Mouse (Mus musculus): ENCODE data around the gene Pnmt. TPM values are rescaled to one million over a fixed set of nuclear protein-coding genes. Genes with fewer than 3 reads are reported as not detected.
A peak's percentile ranks its signal among the peaks of the same experiment; 100 is the strongest.

The Pnmt gene
- polyA plus RNA-seq, 1 experiment from 2014 or later: 4.8 TPM

DNA sequence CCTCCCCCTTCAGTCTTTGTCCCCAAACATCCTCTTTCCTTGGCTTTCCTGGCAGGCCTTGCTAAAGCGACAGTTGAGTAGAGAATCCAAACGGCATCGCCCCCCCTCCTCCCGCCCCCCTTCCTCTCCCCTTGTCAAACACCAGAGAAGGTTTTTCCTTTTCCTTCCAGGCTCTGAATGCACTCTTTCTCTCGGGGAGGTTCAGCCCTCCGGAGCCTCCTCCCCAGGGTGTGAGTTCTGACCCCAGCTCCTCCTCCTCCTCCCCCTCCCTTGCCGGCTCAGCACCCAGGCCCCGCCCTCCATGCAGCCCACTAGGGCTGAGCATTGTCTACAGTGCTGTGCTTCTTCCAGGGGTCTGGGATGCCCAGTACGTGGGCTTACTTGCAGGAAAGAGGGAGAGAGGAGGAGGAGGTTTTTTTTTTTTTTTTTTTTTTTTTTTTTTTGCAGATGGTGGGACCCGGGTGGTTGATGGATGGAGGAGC is 23.1 kb downstream of the Pnmt start:
- no peaks in the 10 kb centered on the region for H3K9me3 ChIP-seq (replicated peaks; ENCODE audit: control insufficient read depth, low read length)
- 4% methylated on average over 10 of the region's 10 CpGs for WGBS (ENCODE audit: insufficient replicate concordance)
- H3K36me3 ChIP-seq (ENCODE audit: control insufficient read depth, insufficient read depth, low read length): no peaks in the 10 kb centered on the region
- no peaks in the 10 kb centered on the region for H3K27me3 ChIP-seq (ENCODE audit: control insufficient read depth, insufficient read depth, low read length)
- H3K4me1 ChIP-seq (ENCODE audit: control insufficient read depth, insufficient read depth, low read length): peaks cover 33% of the 10 kb centered on the region
- ATAC-seq (replicated peaks; ENCODE audit: insufficient number of reproducible peaks, low FRiP score, low TSS enrichment): 0 out of 2 replicates have a peak, but pooled peaks have one; percentile 31
- H3K4me3 ChIP-seq (ENCODE audit: low read depth, low read length): peak overlapping the region; percentile 8; the same call in 1 of the 2 replicates
- peak overlapping the region; percentile 45 for H3K4me2 ChIP-seq
- H3K27ac ChIP-seq (ENCODE audit: low read depth, low read length): peak overlapping the region; percentile 73
- peak overlapping the region; percentile 54; the same call in 1 of the 2 replicates for H3K9ac ChIP-seq (ENCODE audit: low read depth, low read length)

DNA sequence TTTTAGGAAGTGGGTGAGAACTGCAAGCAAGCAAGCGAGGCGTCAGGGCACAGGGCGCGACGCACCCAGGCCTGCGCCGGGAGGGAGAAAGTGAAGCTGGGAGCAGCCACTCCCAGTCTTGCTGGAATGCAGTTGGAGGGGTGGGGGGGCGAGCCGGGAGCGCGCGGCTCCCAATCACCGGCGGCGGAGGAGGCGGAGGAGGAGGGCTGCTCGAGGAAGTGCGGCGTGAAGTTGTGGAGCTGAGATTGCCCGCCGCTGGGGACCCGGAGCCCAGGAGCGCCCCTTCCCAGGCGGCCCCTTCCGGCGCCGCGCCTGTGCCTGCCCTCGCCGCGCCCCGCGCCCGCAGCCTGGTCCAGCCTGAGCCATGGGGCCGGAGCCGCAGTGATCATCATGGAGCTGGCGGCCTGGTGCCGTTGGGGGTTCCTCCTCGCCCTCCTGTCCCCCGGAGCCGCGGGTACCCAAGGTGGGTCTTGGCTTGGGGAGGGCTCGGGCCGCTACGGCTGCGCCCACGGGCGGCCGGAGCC is 26.1 kb downstream of the Pnmt start, which contains the start of gene Erbb2:
Erbb2 (plus strand) TSS at position 198 of the 524 bp plus-strand sequence.
- Histone ChIP-seq H3K27ac (ENCODE audit: low read depth, low read length) (peak within 1 kb of the TSS; percentile 97), H3K36me3 (ENCODE audit: control insufficient read depth, insufficient read depth, low read length) (no peaks in the 10 kb centered on the region), H3K4me2 (peak within 1 kb of the TSS; percentile 80), H3K27me3 (ENCODE audit: control insufficient read depth, insufficient read depth, low read length) (no peaks in the 10 kb centered on the region), H3K4me3 (ENCODE audit: low read depth, low read length) (peak within 1 kb of the TSS; percentile 97), H3K4me1 (ENCODE audit: control insufficient read depth, insufficient read depth, low read length) (peaks cover 52% of the 10 kb centered on the region), H3K9ac (ENCODE audit: low read depth, low read length) (peak within 1 kb of the TSS; percentile 97), H3K9me3 (replicated peaks; ENCODE audit: control insufficient read depth, low read length) (no peaks in the 10 kb centered on the region)
- ATAC-seq (replicated peaks; ENCODE audit: insufficient number of reproducible peaks, low FRiP score, low TSS enrichment): peak; percentile 69; the same call in 1 of the 2 replicates
- under 1% methylated on average over 32 of the region's 49 CpGs for WGBS (ENCODE audit: insufficient replicate concordance)

DNA sequence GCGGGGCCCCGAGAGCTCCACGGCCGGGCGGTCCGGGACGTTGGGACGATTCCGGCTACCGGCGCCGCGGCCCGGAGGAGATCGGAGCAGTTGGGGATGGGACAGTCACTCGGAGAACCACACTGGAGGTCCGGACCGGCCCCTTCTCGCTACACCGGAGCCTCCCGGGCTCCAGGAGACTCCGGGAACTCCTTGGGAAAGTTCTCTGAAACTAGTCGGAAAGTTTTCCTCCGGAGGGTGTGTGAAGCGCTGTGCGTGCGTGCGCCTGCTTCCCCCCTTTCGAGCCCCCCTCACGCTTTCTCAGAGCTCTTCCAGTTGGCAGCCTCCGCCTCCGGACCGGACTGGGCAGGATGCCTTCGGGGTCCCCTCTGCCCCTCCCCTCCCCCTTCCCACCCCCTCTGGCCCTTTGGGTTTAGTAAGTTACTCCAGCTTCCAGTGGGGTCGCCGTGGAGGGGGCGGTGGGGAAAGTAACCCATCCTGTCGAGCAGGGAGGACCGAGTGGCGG is 26.6 kb downstream of the Pnmt start:
- Histone ChIP-seq H3K4me2 (peak overlapping the region; percentile 80), H3K27me3 (ENCODE audit: control insufficient read depth, insufficient read depth, low read length) (no peaks in the 10 kb centered on the region), H3K9ac (ENCODE audit: low read depth, low read length) (peak overlapping the region; percentile 97), H3K4me3 (ENCODE audit: low read depth, low read length) (peak overlapping the region; percentile 97), H3K4me1 (ENCODE audit: control insufficient read depth, insufficient read depth, low read length) (peaks cover 56% of the 10 kb centered on the region), H3K36me3 (ENCODE audit: control insufficient read depth, insufficient read depth, low read length) (no peaks in the 10 kb centered on the region), H3K9me3 (replicated peaks; ENCODE audit: control insufficient read depth, low read length) (no peaks in the 10 kb centered on the region), H3K27ac (ENCODE audit: low read depth, low read length) (peak overlapping the region; percentile 97)
- 0% methylated on average over 39 of the region's 40 CpGs for WGBS (ENCODE audit: insufficient replicate concordance)
- 0 out of 2 replicates have a peak, but pooled peaks have one; percentile 6 for ATAC-seq (replicated peaks; ENCODE audit: insufficient number of reproducible peaks, low FRiP score, low TSS enrichment)

DNA sequence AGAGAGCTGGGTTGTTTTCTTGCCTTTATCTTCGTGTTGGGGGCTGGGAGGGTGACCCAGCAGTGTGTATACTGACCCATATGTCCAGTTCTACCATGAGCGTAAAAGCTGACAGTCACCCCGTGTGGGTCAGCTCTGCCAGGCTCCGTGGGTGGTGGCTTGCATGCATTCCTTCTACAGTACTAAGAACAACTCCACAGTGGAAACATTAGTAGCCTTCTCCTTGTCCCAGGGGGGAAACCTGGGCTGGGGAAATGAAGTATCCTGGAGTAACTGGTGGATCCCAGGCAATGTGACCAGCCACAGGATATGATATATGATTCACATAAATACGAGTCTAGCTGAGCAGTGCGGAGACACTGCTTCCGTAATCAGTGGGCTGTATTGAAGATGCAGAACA is 27.5 kb downstream of the Pnmt start:
- H3K36me3 ChIP-seq (ENCODE audit: control insufficient read depth, insufficient read depth, low read length): no peaks in the 10 kb centered on the region
- ATAC-seq (replicated peaks; ENCODE audit: insufficient number of reproducible peaks, low FRiP score, low TSS enrichment): no peak
- H3K27ac ChIP-seq (ENCODE audit: low read depth, low read length): no peak overlapping the region; the same call in 1 of the 2 replicates
- peak overlapping the region; percentile 80 for H3K4me2 ChIP-seq
- H3K4me1 ChIP-seq (ENCODE audit: control insufficient read depth, insufficient read depth, low read length): peaks cover 63% of the 10 kb centered on the region
- peak overlapping the region; percentile 97 for H3K4me3 ChIP-seq (ENCODE audit: low read depth, low read length)
- WGBS (ENCODE audit: insufficient replicate concordance): 16% methylated on average over 7 of the region's 7 CpGs
- H3K27me3 ChIP-seq (ENCODE audit: control insufficient read depth, insufficient read depth, low read length): no peaks in the 10 kb centered on the region
- no peaks in the 10 kb centered on the region for H3K9me3 ChIP-seq (replicated peaks; ENCODE audit: control insufficient read depth, low read length)
- H3K9ac ChIP-seq (ENCODE audit: low read depth, low read length): peak overlapping the region; percentile 97

DNA sequence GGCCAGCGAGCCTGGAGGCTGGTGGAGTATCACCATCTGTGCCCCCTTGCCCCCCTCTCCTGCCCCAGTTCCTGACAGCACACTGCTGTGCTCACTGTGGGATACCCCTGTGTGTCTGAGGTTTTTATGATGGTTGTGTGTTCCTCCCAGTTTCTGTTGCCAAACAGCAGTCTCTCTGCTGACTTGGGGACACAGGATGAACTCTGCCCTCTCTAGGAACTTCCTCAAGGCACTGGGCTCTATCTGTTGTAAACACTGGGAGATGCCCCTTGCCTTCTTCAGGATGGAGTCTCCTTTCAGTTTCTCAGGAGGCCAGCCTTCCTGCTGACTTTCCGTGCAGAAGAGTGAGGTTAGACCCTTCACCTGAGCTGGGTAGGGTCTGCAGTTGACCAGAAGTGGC is 27.9 kb downstream of the Pnmt start:
- H3K36me3 ChIP-seq (ENCODE audit: control insufficient read depth, insufficient read depth, low read length): no peaks in the 10 kb centered on the region
- H3K4me2 ChIP-seq: peak overlapping the region; percentile 80
- peak overlapping the region; percentile 97 for H3K9ac ChIP-seq (ENCODE audit: low read depth, low read length)
- peaks cover 63% of the 10 kb centered on the region for H3K4me1 ChIP-seq (ENCODE audit: control insufficient read depth, insufficient read depth, low read length)
- H3K27ac ChIP-seq (ENCODE audit: low read depth, low read length): no peak overlapping the region
- H3K4me3 ChIP-seq (ENCODE audit: low read depth, low read length): peak overlapping the region; percentile 97
- ATAC-seq (replicated peaks; ENCODE audit: insufficient number of reproducible peaks, low FRiP score, low TSS enrichment): no peak
- no peaks in the 10 kb centered on the region for H3K27me3 ChIP-seq (ENCODE audit: control insufficient read depth, insufficient read depth, low read length)
- 36% methylated on average over 2 of the region's 2 CpGs for WGBS (ENCODE audit: insufficient replicate concordance)
- H3K9me3 ChIP-seq (replicated peaks; ENCODE audit: control insufficient read depth, low read length): no peaks in the 10 kb centered on the region

DNA sequence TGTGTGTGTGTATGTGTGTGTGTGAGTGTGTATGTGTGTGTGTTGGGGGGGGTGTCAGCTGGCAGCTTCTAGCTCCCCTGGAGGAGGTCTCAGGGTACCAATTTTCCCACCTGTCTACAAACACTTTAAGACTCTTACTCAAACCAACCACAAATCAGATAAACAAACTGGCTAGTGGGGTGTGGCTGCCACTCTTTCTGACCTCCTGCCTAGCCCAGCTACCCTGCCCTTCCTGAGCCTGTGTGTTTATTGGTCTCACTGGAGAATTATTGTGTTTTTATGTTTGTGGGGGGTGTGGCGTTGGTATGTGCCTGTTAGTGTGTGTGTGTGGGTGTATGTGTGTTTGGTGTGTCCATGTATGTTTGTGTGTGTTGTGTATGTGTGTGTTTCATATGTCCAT is 30.8 kb downstream of the Pnmt start:
- Histone ChIP-seq H3K9me3 (replicated peaks; ENCODE audit: control insufficient read depth, low read length) (no peaks in the 10 kb centered on the region), H3K27me3 (ENCODE audit: control insufficient read depth, insufficient read depth, low read length) (no peaks in the 10 kb centered on the region), H3K4me2 (no peak overlapping the region), H3K4me3 (ENCODE audit: low read depth, low read length) (no peak overlapping the region), H3K4me1 (ENCODE audit: control insufficient read depth, insufficient read depth, low read length) (peaks cover 51% of the 10 kb centered on the region), H3K9ac (ENCODE audit: low read depth, low read length) (no peak overlapping the region), H3K27ac (ENCODE audit: low read depth, low read length) (no peak overlapping the region), H3K36me3 (ENCODE audit: control insufficient read depth, insufficient read depth, low read length) (peaks cover 5% of the 10 kb centered on the region)
- no peak for ATAC-seq (replicated peaks; ENCODE audit: insufficient number of reproducible peaks, low FRiP score, low TSS enrichment)
- 79% methylated on average over 1 of the region's 1 CpGs for WGBS (ENCODE audit: insufficient replicate concordance)

DNA sequence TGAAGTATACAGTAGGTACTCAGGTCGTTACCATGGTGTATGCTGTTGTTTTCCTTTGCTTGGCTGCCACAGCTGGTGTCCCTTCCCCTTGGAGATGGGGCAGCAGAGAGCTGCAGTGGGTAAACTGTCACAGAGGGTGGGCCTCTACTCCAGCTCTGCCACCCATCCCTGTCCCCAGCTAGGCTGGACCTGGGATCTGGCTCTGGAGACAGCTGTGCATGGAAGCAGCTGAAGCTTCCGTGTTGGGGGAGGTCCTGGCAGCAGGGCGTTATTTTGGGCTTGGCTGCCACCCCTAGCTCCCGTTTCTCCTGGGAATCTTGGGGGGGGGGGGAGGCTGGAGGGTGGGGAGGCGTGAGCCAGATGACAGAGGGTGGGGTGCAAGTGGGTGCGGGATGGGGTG is 32.0 kb downstream of the Pnmt start:
- Histone ChIP-seq H3K9ac (ENCODE audit: low read depth, low read length) (no peak overlapping the region), H3K4me2 (no peak overlapping the region), H3K36me3 (ENCODE audit: control insufficient read depth, insufficient read depth, low read length) (peaks cover 13% of the 10 kb centered on the region), H3K4me3 (ENCODE audit: low read depth, low read length) (no peak overlapping the region), H3K27me3 (ENCODE audit: control insufficient read depth, insufficient read depth, low read length) (no peaks in the 10 kb centered on the region), H3K27ac (ENCODE audit: low read depth, low read length) (no peak overlapping the region), H3K9me3 (replicated peaks; ENCODE audit: control insufficient read depth, low read length) (no peaks in the 10 kb centered on the region), H3K4me1 (ENCODE audit: control insufficient read depth, insufficient read depth, low read length) (peaks cover 51% of the 10 kb centered on the region)
- WGBS (ENCODE audit: insufficient replicate concordance): 50% methylated on average over 6 of the region's 6 CpGs
- ATAC-seq (replicated peaks; ENCODE audit: insufficient number of reproducible peaks, low FRiP score, low TSS enrichment): no peak

DNA sequence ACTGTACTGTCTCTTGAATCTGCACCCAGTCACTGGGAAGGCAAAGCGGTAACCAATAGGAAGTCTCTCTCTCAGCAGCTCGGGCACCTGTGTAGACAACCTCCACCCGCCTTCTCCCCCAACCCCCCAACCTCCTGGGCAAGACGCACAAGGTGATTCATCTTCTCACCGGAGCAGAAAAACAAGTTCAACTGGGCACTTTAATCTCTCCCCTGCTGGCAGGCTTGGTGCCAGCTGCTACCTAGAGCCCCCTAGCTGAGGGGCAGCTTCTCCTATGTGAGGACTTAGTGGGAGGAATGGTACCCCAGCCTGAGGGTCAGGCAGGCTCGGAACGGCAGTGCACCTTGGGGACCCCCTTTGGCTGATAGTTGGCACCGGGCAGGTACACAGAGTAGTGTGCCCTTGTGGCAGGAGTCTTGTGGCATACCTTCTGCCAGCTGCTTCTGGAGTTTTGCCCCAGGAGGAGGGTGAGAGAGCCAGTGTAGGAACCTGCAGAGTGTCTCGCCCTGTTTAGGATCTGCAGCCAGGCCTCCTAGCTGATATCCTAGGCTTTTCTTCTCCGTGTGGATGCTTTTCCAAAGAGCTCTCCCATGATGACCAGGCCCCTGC is 32.8 kb downstream of the Pnmt start:
- H3K9ac ChIP-seq (ENCODE audit: low read depth, low read length): 0 out of 2 replicates have a peak overlapping the region, but pooled peaks have one; percentile 10
- no peak overlapping the region for H3K4me2 ChIP-seq
- H3K4me3 ChIP-seq (ENCODE audit: low read depth, low read length): no peak overlapping the region
- no peaks in the 10 kb centered on the region for H3K9me3 ChIP-seq (replicated peaks; ENCODE audit: control insufficient read depth, low read length)
- H3K36me3 ChIP-seq (ENCODE audit: control insufficient read depth, insufficient read depth, low read length): peaks cover 16% of the 10 kb centered on the region
- peak overlapping the region; percentile 29; the same call in 1 of the 2 replicates for H3K27ac ChIP-seq (ENCODE audit: low read depth, low read length)
- no peaks in the 10 kb centered on the region for H3K27me3 ChIP-seq (ENCODE audit: control insufficient read depth, insufficient read depth, low read length)
- peaks cover 46% of the 10 kb centered on the region for H3K4me1 ChIP-seq (ENCODE audit: control insufficient read depth, insufficient read depth, low read length)
- WGBS (ENCODE audit: insufficient replicate concordance): 78% methylated on average over 10 of the region's 10 CpGs
- ATAC-seq (replicated peaks; ENCODE audit: insufficient number of reproducible peaks, low FRiP score, low TSS enrichment): no peak
